Mouse (Mus musculus): ENCODE measurements around the gene Elmo1. TPM values are rescaled to one million over a fixed set of nuclear protein-coding genes. Genes with fewer than 3 reads are reported as not detected.

Elmo1 gene
- polyA plus RNA-seq, 1 experiment from 2014 or later = 43.2 TPM

- Histone ChIP-seq H3K36me3 (ENCODE audit: control insufficient read depth, insufficient read depth, low read length) (no peaks in the 10 kb centered on the region), H3K9ac (ENCODE audit: low read depth, low read length) (no peak overlapping the region), H3K4me2 (ENCODE audit: low read length) (no peak overlapping the region), H3K4me1 (ENCODE audit: control insufficient read depth, insufficient read depth, low read length) (0 out of 2 replicates have a peak, but pooled peaks cover 2% of the 10 kb centered on the region), H3K27ac (ENCODE audit: low read length) (no peak overlapping the region), H3K27me3 (ENCODE audit: control insufficient read depth, insufficient read depth, low read depth, low read length) (no peaks in the 10 kb centered on the region), H3K9me3 (replicated peaks; ENCODE audit: control insufficient read depth, low read length, poor library complexity, severe bottlenecking) (no peaks in the 10 kb centered on the region), H3K4me3 (ENCODE audit: low read depth, low read length) (no peak overlapping the region)
- WGBS = 89% methylated on average over 2 of the region's 2 CpGs
- no peak for ATAC-seq
Observed at GRCm38 (mm10) chr13:20539631-20540030, 449.2 kb downstream of the Elmo1 start.

GRCm38 (mm10) chr13:20546568-20547204 is 456.3 kb downstream of the Elmo1 start:
- 86% methylated on average over 12 of the region's 12 CpGs for WGBS
- Histone ChIP-seq H3K4me2 (ENCODE audit: low read length) (no peak overlapping the region), H3K4me3 (ENCODE audit: low read depth, low read length) (no peak overlapping the region), H3K9me3 (replicated peaks; ENCODE audit: control insufficient read depth, low read length, poor library complexity, severe bottlenecking) (no peaks in the 10 kb centered on the region), H3K9ac (ENCODE audit: low read depth, low read length) (no peak overlapping the region), H3K27ac (ENCODE audit: low read length) (no peak overlapping the region), H3K27me3 (ENCODE audit: control insufficient read depth, insufficient read depth, low read depth, low read length) (no peaks in the 10 kb centered on the region), H3K4me1 (ENCODE audit: control insufficient read depth, insufficient read depth, low read length) (no peaks in the 10 kb centered on the region), H3K36me3 (ENCODE audit: control insufficient read depth, insufficient read depth, low read length) (no peaks in the 10 kb centered on the region)
- ATAC-seq = no peak

- Histone ChIP-seq H3K27me3 (ENCODE audit: control insufficient read depth, insufficient read depth, low read depth, low read length) (no peaks in the 10 kb centered on the region), H3K27ac (ENCODE audit: low read length) (no peak overlapping the region), H3K9ac (ENCODE audit: low read depth, low read length) (no peak overlapping the region), H3K4me2 (ENCODE audit: low read length) (no peak overlapping the region), H3K4me1 (ENCODE audit: control insufficient read depth, insufficient read depth, low read length) (no peaks in the 10 kb centered on the region), H3K9me3 (replicated peaks; ENCODE audit: control insufficient read depth, low read length, poor library complexity, severe bottlenecking) (no peaks in the 10 kb centered on the region), H3K4me3 (ENCODE audit: low read depth, low read length) (no peak overlapping the region), H3K36me3 (ENCODE audit: control insufficient read depth, insufficient read depth, low read length) (no peaks in the 10 kb centered on the region)
- 93% methylated on average over 4 of the region's 4 CpGs for WGBS
- ATAC-seq = no peak
Observed at GRCm38 (mm10) chr13:20549983-20550382, 459.6 kb downstream of the Elmo1 start.

GRCm38 (mm10) chr13:20551559-20551958 is 461.2 kb downstream of the Elmo1 start:
- H3K4me3 ChIP-seq (ENCODE audit: low read depth, low read length) = no peak overlapping the region
- H3K36me3 ChIP-seq (ENCODE audit: control insufficient read depth, insufficient read depth, low read length) = no peaks in the 10 kb centered on the region
- no peak overlapping the region for H3K9ac ChIP-seq (ENCODE audit: low read depth, low read length)
- no peaks in the 10 kb centered on the region for H3K9me3 ChIP-seq (replicated peaks; ENCODE audit: control insufficient read depth, low read length, poor library complexity, severe bottlenecking)
- WGBS = 81% methylated on average over 1 of the region's 1 CpGs
- H3K4me2 ChIP-seq (ENCODE audit: low read length) = no peak overlapping the region
- no peak for ATAC-seq
- H3K4me1 ChIP-seq (ENCODE audit: control insufficient read depth, insufficient read depth, low read length) = no peaks in the 10 kb centered on the region
- H3K27me3 ChIP-seq (ENCODE audit: control insufficient read depth, insufficient read depth, low read depth, low read length) = no peaks in the 10 kb centered on the region
- H3K27ac ChIP-seq (ENCODE audit: low read length) = no peak overlapping the region

GRCm38 (mm10) chr13:20555853-20556452 is 465.6 kb downstream of the Elmo1 start:
- H3K9ac ChIP-seq (ENCODE audit: low read depth, low read length) = no peak overlapping the region
- no peaks in the 10 kb centered on the region for H3K36me3 ChIP-seq (ENCODE audit: control insufficient read depth, insufficient read depth, low read length)
- H3K9me3 ChIP-seq (replicated peaks; ENCODE audit: control insufficient read depth, low read length, poor library complexity, severe bottlenecking) = no peaks in the 10 kb centered on the region
- no peaks in the 10 kb centered on the region for H3K27me3 ChIP-seq (ENCODE audit: control insufficient read depth, insufficient read depth, low read depth, low read length)
- H3K4me3 ChIP-seq (ENCODE audit: low read depth, low read length) = no peak overlapping the region
- no peaks in the 10 kb centered on the region for H3K4me1 ChIP-seq (ENCODE audit: control insufficient read depth, insufficient read depth, low read length)
- H3K27ac ChIP-seq (ENCODE audit: low read length) = no peak overlapping the region
- whole genome bisulfite sequencing = 89% methylated on average over 4 of the region's 4 CpGs
- no peak for ATAC-seq
- no peak overlapping the region for H3K4me2 ChIP-seq (ENCODE audit: low read length)

GRCm38 (mm10) chr13:20556739-20557138 is 466.3 kb downstream of the Elmo1 start:
- H3K4me3 ChIP-seq (ENCODE audit: low read depth, low read length) = no peak overlapping the region
- H3K9ac ChIP-seq (ENCODE audit: low read depth, low read length) = no peak overlapping the region
- ATAC-seq = peak; percentile 55; the same call in 1 of the 2 replicates
- H3K27ac ChIP-seq (ENCODE audit: low read length) = no peak overlapping the region
- no peaks in the 10 kb centered on the region for H3K4me1 ChIP-seq (ENCODE audit: control insufficient read depth, insufficient read depth, low read length)
- 86% methylated on average over 10 of the region's 10 CpGs for WGBS
- no peaks in the 10 kb centered on the region for H3K36me3 ChIP-seq (ENCODE audit: control insufficient read depth, insufficient read depth, low read length)
- H3K27me3 ChIP-seq (ENCODE audit: control insufficient read depth, insufficient read depth, low read depth, low read length) = no peaks in the 10 kb centered on the region
- no peaks in the 10 kb centered on the region for H3K9me3 ChIP-seq (replicated peaks; ENCODE audit: control insufficient read depth, low read length, poor library complexity, severe bottlenecking)
- H3K4me2 ChIP-seq (ENCODE audit: low read length) = no peak overlapping the region

- peak; percentile 50; the same call in 1 of the 2 replicates for ATAC-seq
- no peak overlapping the region for H3K27ac ChIP-seq (ENCODE audit: low read length)
- H3K4me3 ChIP-seq (ENCODE audit: low read depth, low read length) = no peak overlapping the region
- no peak overlapping the region for H3K9ac ChIP-seq (ENCODE audit: low read depth, low read length)
- WGBS = 43% methylated on average over 8 of the region's 8 CpGs
- H3K9me3 ChIP-seq (replicated peaks; ENCODE audit: control insufficient read depth, low read length, poor library complexity, severe bottlenecking) = no peaks in the 10 kb centered on the region
- no peaks in the 10 kb centered on the region for H3K27me3 ChIP-seq (ENCODE audit: control insufficient read depth, insufficient read depth, low read depth, low read length)
- no peaks in the 10 kb centered on the region for H3K36me3 ChIP-seq (ENCODE audit: control insufficient read depth, insufficient read depth, low read length)
- no peak overlapping the region for H3K4me2 ChIP-seq (ENCODE audit: low read length)
- no peaks in the 10 kb centered on the region for H3K4me1 ChIP-seq (ENCODE audit: control insufficient read depth, insufficient read depth, low read length)
Observed at GRCm38 (mm10) chr13:20557156-20557555, 466.8 kb downstream of the Elmo1 start.

- no peaks in the 10 kb centered on the region for H3K9me3 ChIP-seq (replicated peaks; ENCODE audit: control insufficient read depth, low read length, poor library complexity, severe bottlenecking)
- no peaks in the 10 kb centered on the region for H3K4me1 ChIP-seq (ENCODE audit: control insufficient read depth, insufficient read depth, low read length)
- H3K4me3 ChIP-seq (ENCODE audit: low read depth, low read length) = no peak overlapping the region
- 87% methylated on average over 2 of the region's 2 CpGs for WGBS
- H3K9ac ChIP-seq (ENCODE audit: low read depth, low read length) = no peak overlapping the region
- H3K27me3 ChIP-seq (ENCODE audit: control insufficient read depth, insufficient read depth, low read depth, low read length) = no peaks in the 10 kb centered on the region
- ATAC-seq = no peak
- H3K36me3 ChIP-seq (ENCODE audit: control insufficient read depth, insufficient read depth, low read length) = no peaks in the 10 kb centered on the region
- H3K27ac ChIP-seq (ENCODE audit: low read length) = no peak overlapping the region
- no peak overlapping the region for H3K4me2 ChIP-seq (ENCODE audit: low read length)
Observed at GRCm38 (mm10) chr13:20558376-20558775, 468.0 kb downstream of the Elmo1 start.

GRCm38 (mm10) chr13:20564414-20564813 is 474.0 kb downstream of the Elmo1 start:
- ATAC-seq = no peak
- Histone ChIP-seq H3K9me3 (replicated peaks; ENCODE audit: control insufficient read depth, low read length, poor library complexity, severe bottlenecking) (no peaks in the 10 kb centered on the region), H3K9ac (ENCODE audit: low read depth, low read length) (no peak overlapping the region), H3K4me3 (ENCODE audit: low read depth, low read length) (no peak overlapping the region), H3K4me1 (ENCODE audit: control insufficient read depth, insufficient read depth, low read length) (no peaks in the 10 kb centered on the region), H3K27me3 (ENCODE audit: control insufficient read depth, insufficient read depth, low read depth, low read length) (no peaks in the 10 kb centered on the region), H3K4me2 (ENCODE audit: low read length) (no peak overlapping the region), H3K27ac (ENCODE audit: low read length) (no peak overlapping the region), H3K36me3 (ENCODE audit: control insufficient read depth, insufficient read depth, low read length) (peaks cover 3% of the 10 kb centered on the region; the same call in 1 of the 2 replicates)
- 88% methylated on average over 9 of the region's 9 CpGs for WGBS

All from midbrain, embryonic 16.5 days (tissue).